Mouse (Mus musculus): ENCODE measurements at regions not wholly inside any gene's neighbourhood (a gene's known extent, or its start where the extent isn't known, plus 50 kb on each side); places are given as distances from the start of the nearest gene placed in this dataset.

GRCm38 (mm10) chr10:45763160-45763955 lies 185.7 kb downstream of the Hace1 start:
- no peak for DNase-seq

- DNase-seq, result no peak
Measured at GRCm38 (mm10) chr10:45779720-45780119, 202.1 kb downstream of the Hace1 start.

GRCm38 (mm10) chr10:45783026-45783425 lies 205.4 kb downstream of the Hace1 start:
- DNase-seq, result no peak

GRCm38 (mm10) chr10:45783461-45784149 lies 206.0 kb downstream of the Hace1 start:
- no peak for DNase-seq

GRCm38 (mm10) chr10:45784150-45784479 lies 206.5 kb downstream of the Hace1 start:
- DNase-seq, result no peak

GRCm38 (mm10) chr10:45784575-45784974 lies 206.9 kb downstream of the Hace1 start:
- no peak for DNase-seq

GRCm38 (mm10) chr10:45788356-45788755 lies 210.7 kb downstream of the Hace1 start:
- DNase-seq, result no peak

GRCm38 (mm10) chr10:45795582-45795981 lies 218.0 kb downstream of the Hace1 start:
- no peak for DNase-seq

GRCm38 (mm10) chr10:45800070-45800851 lies 222.6 kb downstream of the Hace1 start:
- peak; percentile 45 for DNase-seq

- no peak for DNase-seq
Measured at GRCm38 (mm10) chr10:45801463-45801862, 223.8 kb downstream of the Hace1 start.

- no peak for DNase-seq
Measured at GRCm38 (mm10) chr10:45806984-45807827, 229.6 kb downstream of the Hace1 start.

GRCm38 (mm10) chr10:45811882-45812281 lies 234.3 kb downstream of the Hace1 start:
- DNase-seq, result peak; percentile 52

GRCm38 (mm10) chr10:45813804-45814203 lies 236.2 kb downstream of the Hace1 start:
- no peak for DNase-seq

- DNase-seq, result no peak
Measured at GRCm38 (mm10) chr10:45816679-45817078, 239.1 kb downstream of the Hace1 start.

GRCm38 (mm10) chr10:45820986-45821655 lies 243.5 kb downstream of the Hace1 start:
- DNase-seq, result no peak

GRCm38 (mm10) chr10:45822251-45822650 lies 244.6 kb downstream of the Hace1 start:
- DNase-seq, result no peak

- no peak for DNase-seq
Measured at GRCm38 (mm10) chr10:45823612-45824011, 246.0 kb downstream of the Hace1 start.

GRCm38 (mm10) chr10:45848654-45849053 lies 271.0 kb downstream of the Hace1 start:
- no peak for DNase-seq

GRCm38 (mm10) chr10:45849841-45850240 lies 272.2 kb downstream of the Hace1 start:
- DNase-seq, result no peak

- DNase-seq, result no peak
Measured at GRCm38 (mm10) chr10:45850625-45851024, 273.0 kb downstream of the Hace1 start.

- DNase-seq, result no peak
Measured at GRCm38 (mm10) chr10:45852688-45853087, 275.1 kb downstream of the Hace1 start.

- no peak for DNase-seq
Measured at GRCm38 (mm10) chr10:45855514-45855913, 277.9 kb downstream of the Hace1 start.

Data from adrenal gland, postnatal 14 days (tissue).